Mouse (Mus musculus) cortical plate, adult 2 months (tissue): ENCODE results near the gene Unc93b1. TPM values are rescaled to one million over a fixed set of nuclear protein-coding genes. Genes with fewer than 3 reads are reported as not detected.

Experiments used
- H3K27ac ChIP-seq: fragments of 200-500 bp; 2 replicates; pipeline ENCODE4 v1.5.1; 2012; ENCODE audit warnings: low read length, control low read depth, inconsistent platforms; ENCODE audit not compliant: insufficient read depth
- H3K4me1 ChIP-seq: fragments of 200-500 bp; 2 replicates; pipeline ENCODE4 v1.6.1; 2011; ENCODE audit warnings: low read length; ENCODE audit not compliant: control insufficient read depth, insufficient read depth
- H3K4me3 ChIP-seq: fragments of 200-500 bp; 2 replicates; pipeline ENCODE4 v1.5.1; 2011; ENCODE audit warnings: mild to moderate bottlenecking, low read length, control low read depth; ENCODE audit not compliant: insufficient read depth
- CTCF ChIP-seq: fragments of 200-500 bp; IDR thresholded peaks from 2 replicates; pipeline ENCODE4 v1.5.1; 2011; ENCODE audit warnings: mild to moderate bottlenecking, control low read depth, low read length; ENCODE audit not compliant: insufficient read depth; ENCODE audit errors: extremely low read depth
- POLR2A ChIP-seq: fragments of 200-500 bp; IDR thresholded peaks from 2 replicates; pipeline ENCODE4 v1.6.1; 2011; ENCODE audit warnings: mild to moderate bottlenecking, low read length, control low read depth; ENCODE audit not compliant: insufficient read depth; ENCODE audit errors: extremely low read depth
- polyA plus RNA-seq: library from polyadenylated mRNA; depleted of rRNA; stranded (reverse); fragments of >200 nt; gene quantifications from 2 replicates; pipeline ENCODE4 v1.2.3, GENCODE M21; 2012

Unc93b1 gene
- polyA plus RNA-seq, 1 experiment = 33.5 TPM

DNA sequence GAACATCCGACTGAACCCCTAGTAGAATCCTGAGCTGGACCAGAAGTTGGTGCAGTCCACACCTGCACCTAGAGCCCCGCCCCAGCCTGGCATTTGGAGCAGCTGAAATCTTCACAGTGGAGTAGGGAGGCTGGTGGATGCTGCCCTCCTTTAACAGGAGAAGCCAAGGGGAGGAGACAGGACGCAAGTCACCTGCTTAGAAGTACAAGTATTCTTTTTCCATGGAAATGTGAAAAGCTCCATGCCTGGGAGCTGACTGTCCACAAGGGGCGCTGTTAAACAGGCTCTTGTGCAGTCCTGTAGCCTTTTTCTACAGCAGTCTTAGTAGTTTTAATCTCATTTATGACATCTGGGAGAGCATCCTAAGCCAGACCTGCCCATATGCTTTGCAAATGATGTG lies 53.8 kb downstream of the Unc93b1 start:
- no peak overlapping the region for H3K27ac ChIP-seq
- no peak overlapping the region for H3K4me3 ChIP-seq
- TF ChIP-seq POLR2A (no peak), CTCF (no peak)
- H3K4me1 ChIP-seq = peaks cover 6% of the 10 kb centered on the region

DNA sequence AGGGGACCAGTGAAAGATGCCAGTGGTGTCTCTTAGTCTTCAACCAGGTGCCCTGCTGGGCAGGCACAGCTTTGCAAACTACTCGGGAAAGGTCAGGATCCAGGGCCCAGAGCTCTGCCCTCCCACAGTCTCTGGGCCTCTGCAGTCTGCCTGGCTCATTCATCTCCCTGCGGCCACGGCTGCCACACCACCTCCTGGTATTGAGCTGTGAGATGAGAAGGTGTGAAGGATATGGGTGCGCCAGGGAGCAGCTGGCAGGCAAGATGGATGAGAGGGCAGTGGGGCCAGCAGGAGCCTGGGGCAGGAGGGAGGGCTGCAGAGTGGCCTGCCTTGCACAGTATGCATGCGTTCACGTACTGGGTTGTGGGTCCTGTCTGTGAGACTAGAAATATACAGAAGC lies 55.8 kb downstream of the Unc93b1 start:
- no peak overlapping the region for H3K27ac ChIP-seq
- peaks cover 6% of the 10 kb centered on the region for H3K4me1 ChIP-seq
- no peak overlapping the region for H3K4me3 ChIP-seq
- TF ChIP-seq POLR2A = no peak
- TF ChIP-seq CTCF = no peak

DNA sequence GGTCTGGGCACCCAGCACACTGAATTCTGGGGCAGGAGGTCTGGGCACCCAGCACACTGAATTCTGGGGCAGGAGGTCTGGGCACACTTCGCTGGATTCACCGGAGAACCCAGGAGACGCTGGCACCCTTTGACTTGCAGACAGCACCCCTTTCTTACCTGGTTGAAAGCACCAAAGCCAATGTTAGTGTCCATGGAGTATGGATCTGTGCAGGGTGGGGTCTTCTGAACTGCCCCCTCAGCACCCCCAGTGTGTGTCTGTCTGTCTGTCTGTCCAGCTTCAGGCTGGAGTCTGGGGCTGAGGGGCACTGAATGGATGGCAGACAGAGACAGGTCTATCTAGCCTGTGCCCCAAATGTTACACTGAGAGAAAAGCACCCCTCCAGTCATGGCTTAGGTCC lies 56.6 kb downstream of the Unc93b1 start:
- H3K4me1 ChIP-seq = peaks cover 4% of the 10 kb centered on the region
- no peak overlapping the region for H3K27ac ChIP-seq
- no peak for TF ChIP-seq POLR2A
- no peak for TF ChIP-seq CTCF
- H3K4me3 ChIP-seq = no peak overlapping the region

DNA sequence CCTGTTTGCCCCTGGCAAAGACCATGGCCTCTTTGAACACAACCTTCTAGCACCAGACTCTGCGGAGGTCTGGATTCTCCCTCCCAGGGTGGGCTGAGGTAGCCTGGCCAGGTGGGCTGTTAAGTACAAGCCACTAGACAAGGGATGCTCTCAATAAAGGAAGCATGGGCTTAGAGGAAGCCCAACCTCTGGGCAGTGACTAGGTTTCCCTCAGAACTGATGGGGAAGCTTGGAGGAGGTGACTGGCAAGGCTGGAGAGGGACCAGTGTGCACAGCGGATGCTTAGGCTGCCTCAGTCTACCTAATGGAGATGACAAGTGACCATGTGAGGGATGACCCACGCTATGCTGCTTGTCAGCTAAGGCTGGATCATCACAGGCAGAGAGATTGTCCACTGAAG lies 57.0 kb downstream of the Unc93b1 start:
- no peaks in the 10 kb centered on the region for H3K4me1 ChIP-seq

DNA sequence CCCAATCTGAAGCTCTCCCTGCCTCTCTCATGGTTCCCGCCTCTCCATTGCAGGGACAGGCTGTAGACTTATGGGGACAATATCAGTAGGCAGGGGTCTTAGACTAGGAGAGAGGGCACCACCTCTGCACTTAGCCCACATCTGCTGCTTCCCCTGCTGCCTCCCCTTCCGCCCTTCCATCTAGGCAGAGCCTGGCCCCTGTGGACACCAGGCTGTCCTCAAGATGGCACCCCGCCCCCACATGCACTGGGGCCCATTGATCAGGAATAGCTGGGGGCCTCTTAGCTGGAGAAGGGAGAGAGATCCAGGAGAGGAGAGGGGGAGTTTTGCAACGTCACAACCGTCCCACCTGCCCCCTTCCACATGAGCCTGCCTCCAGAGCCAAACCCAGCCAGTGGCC lies 57.4 kb downstream of the Unc93b1 start, which contains the start of gene Tbx10:
Gene Tbx10 (plus strand): TSS at position 337 of the 400 bp plus-strand sequence.
- Histone ChIP-seq H3K4me1 (no peaks in the 10 kb centered on the region), H3K4me3 (no peak within 1 kb of the TSS), H3K27ac (no peak within 1 kb of the TSS)
- TF ChIP-seq POLR2A (no peak), CTCF (no peak)

More for the DNA sequence above, 57.0 kb downstream of the Unc93b1 start:
- TF ChIP-seq POLR2A = no peak
- no peak for TF ChIP-seq CTCF
- Histone ChIP-seq H3K4me3 (no peak overlapping the region), H3K27ac (no peak overlapping the region)

DNA sequence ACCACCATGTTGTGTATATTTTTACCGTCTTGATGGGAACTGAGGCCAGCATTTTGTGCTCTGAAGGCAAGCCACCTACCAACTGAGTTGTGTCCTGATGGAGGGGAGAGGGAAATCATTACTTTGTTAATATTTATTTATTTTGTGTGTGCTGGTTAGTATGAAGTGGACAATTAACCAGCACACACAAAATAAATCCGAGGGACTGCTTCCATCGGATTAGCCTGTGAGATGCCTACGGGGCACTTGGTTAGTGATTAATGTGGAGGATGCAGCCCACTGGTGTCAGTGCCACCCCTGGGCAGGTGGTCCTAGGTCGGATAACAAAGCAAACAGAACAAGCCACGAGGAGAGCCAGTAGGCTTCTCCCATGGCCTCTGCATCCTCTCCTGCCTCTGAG lies 59.9 kb downstream of the Unc93b1 start:
- no peak for TF ChIP-seq POLR2A
- TF ChIP-seq CTCF = no peak
- Histone ChIP-seq H3K27ac (no peak overlapping the region), H3K4me3 (no peak overlapping the region), H3K4me1 (no peaks in the 10 kb centered on the region)

DNA sequence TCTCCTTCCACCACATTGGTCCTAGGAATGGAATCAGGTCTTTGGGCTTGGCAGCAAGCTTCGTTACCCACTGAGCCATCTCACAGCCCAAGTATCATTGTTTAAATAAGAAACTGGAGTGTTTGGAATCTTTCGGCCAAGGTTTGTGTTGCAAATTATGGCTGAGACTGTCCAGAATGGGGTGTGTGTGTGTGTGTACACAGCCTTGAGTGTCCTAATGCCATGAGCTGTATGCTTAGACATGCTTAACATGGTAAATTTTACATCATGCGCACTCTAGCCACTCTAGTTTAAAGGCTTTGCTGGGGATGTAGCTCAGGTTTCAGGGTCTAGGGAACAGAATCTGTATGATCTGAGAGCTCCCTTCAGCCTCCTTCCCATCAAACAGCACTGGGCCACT lies 60.5 kb downstream of the Unc93b1 start:
- Histone ChIP-seq H3K4me3 (no peak overlapping the region), H3K4me1 (no peaks in the 10 kb centered on the region), H3K27ac (no peak overlapping the region)
- TF ChIP-seq POLR2A = no peak
- no peak for TF ChIP-seq CTCF

DNA sequence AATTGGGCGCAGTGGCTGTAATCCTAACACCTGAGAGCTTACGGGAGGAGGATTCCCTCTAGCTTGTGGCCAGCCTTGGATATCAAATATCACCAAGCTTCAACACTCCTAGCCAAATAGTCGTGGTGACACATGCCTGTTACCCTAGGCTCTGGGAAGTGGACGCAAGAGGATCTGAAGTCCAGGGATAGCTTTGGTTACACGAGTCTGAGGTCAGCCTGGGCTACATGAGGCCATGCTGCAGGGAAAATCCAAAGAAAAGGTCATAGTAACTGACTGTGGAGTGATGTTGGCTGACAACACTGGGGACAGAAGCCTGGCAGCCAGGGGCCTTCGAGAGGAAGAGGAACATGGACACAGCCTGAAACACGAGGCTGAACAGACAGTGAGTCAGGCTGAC lies 61.1 kb downstream of the Unc93b1 start:
- no peaks in the 10 kb centered on the region for H3K4me1 ChIP-seq
- TF ChIP-seq CTCF (no peak), POLR2A (no peak)
- no peak overlapping the region for H3K4me3 ChIP-seq
- H3K27ac ChIP-seq = no peak overlapping the region

DNA sequence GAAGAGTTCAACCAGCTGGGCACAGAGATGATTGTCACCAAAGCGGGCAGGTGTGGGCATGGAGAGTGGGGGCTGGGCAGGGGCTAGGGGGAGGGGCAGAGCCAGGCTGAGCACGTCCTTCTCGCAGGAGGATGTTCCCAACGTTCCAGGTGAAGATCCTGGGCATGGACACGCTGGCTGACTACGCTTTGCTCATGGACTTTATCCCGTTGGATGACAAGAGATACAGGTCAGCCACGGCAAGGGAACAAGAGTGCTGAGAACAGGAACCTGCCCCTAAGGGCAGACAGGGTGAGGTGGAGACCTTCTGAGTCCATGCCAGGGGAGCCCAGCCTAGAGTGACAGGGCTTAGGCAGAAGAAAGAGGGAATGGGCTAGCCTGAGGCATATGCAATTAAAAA lies 61.8 kb downstream of the Unc93b1 start:
- no peaks in the 10 kb centered on the region for H3K4me1 ChIP-seq
- TF ChIP-seq POLR2A = no peak
- TF ChIP-seq CTCF = no peak
- H3K27ac ChIP-seq = no peak overlapping the region
- no peak overlapping the region for H3K4me3 ChIP-seq

DNA sequence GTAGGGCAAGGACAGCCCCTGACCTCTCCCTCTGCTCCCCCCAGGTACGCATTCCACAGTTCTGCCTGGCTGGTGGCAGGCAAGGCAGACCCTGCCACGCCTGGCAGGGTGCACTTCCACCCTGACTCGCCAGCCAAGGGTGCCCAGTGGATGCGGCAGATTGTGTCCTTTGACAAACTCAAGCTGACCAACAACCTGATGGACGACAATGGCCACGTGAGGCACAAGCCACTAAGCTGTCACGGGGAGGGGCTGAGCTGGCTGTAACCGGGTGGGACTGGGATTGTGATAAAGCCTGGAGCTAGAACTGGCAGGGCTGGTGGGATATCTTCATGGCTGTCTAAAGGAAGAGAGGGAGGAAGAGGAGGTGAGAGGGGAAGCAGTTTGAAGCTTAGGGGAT lies 62.2 kb downstream of the Unc93b1 start:
- no peak overlapping the region for H3K27ac ChIP-seq
- no peak overlapping the region for H3K4me3 ChIP-seq
- TF ChIP-seq CTCF (no peak), POLR2A (no peak)
- no peaks in the 10 kb centered on the region for H3K4me1 ChIP-seq
